Mouse (Mus musculus): ENCODE measurements around the gene Tob2. TPM values are rescaled to one million over a fixed set of nuclear protein-coding genes. Genes with fewer than 3 reads are reported as not detected.

The Tob2 gene
- polyA plus RNA-seq (2021; fragmentation: Nextera tagmentation) = 8.2 and 9.3 TPM in 2 replicates
- long read RNA-seq, experiment 1, full-length matches to known transcripts = 34 of 43 reads
- long read RNA-seq, experiment 1, partial matches to known transcripts = 0 of 43 reads
- long read RNA-seq, experiment 1, other reads (novel, unspliced or antisense) = 9 of 43 reads
- long read RNA-seq, experiment 2, full-length matches to known transcripts = 1 of 17 reads
- long read RNA-seq, experiment 2, partial matches to known transcripts = 1 of 17 reads
- long read RNA-seq, experiment 2, other reads (novel, unspliced or antisense) = 15 of 17 reads

DNA sequence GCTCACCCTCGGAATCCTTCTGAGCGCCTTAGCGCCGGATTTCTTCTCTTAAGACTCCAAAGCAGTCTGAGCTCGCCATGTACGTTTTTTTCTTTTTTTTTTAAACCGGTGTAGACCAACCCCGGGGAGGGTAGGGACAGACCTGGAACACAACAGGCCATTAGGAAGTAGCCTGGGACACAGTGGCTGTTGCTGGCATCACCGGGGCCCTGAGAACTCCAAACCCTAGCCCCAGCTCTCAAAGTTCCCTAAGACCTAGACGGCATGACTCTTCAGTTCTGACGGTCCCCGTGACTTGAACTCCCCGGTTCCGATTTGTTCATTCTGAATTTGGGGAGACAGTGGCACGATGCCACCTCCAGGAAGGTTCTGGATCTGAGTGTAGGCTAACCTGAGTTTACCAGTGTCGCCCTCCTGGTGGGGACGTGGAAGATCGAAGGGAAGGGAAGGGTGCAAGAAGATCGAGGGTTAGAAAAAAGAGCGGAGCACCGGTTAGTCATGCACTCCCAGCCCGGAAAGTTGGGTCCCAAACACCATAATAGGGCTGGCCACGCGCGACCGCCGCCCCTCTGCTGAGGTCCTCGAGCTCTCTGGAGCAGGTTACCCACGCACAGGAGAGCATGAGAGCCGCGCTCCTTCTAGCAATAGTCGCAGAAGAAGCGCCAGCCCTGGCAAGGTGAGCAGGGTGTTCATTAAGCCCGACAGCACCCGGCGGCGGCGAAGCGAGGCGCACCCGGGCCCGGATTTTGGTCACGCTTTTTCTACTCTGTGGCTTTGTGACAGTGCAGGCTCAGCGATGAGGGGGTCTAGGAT lies at the start of gene Tob2:
Gene Tob2 (minus strand): TSS at position 280 of the 813 bp plus-strand sequence.

DNA sequence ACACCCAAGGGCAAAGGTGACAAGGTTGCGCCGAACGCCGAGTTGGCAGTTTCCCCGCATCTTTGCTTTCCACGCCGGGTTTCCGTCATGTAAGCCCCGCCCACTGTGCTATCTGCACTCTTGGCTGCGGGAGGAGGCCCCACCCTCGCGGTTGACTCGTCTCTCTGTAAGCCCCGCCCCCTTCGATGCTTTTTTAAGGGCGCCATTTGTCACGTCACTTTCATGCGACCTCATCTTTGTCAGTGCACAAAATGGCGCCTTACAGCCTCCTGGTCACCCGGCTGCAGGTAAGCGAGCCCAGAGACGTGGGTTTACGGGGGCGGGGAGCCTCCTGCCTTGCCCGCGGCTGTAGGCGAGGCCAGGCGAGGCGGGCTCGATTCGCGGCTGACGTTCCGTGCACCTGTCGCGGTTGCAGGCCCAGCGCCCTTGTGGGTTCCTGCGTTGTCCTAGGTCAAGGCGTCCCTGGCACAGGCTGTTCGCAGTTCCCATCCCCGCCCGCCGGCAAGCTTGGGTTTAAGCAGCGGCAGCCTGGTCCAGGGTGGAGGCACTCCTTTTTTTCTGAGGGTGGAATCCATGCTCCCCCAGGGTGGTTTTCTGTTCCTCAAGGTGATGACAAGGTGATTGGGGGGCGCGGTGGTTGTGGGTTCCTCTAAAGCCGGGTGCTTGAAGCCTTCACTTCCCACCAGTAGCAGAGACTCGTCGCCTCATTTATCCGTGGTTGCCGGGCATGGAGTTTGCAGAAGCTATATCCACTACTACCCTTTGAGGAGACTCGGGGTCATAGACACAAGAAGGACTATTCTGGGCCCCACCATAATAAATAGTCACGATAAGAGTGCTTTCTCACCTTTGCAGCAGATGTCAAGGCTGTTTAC lies 13.9 kb upstream of the Tob2 start, which contains the start of gene Aco2:
Gene Aco2 (plus strand): TSS at position 48 of the 875 bp plus-strand sequence.

GRCm38 (mm10) chr15:81871604-81872261 lies 13.1 kb upstream of the Tob2 start, which contains the start of gene Phf5a:
TSS of gene Phf5a (minus strand) at chr15:81871911.

DNA sequence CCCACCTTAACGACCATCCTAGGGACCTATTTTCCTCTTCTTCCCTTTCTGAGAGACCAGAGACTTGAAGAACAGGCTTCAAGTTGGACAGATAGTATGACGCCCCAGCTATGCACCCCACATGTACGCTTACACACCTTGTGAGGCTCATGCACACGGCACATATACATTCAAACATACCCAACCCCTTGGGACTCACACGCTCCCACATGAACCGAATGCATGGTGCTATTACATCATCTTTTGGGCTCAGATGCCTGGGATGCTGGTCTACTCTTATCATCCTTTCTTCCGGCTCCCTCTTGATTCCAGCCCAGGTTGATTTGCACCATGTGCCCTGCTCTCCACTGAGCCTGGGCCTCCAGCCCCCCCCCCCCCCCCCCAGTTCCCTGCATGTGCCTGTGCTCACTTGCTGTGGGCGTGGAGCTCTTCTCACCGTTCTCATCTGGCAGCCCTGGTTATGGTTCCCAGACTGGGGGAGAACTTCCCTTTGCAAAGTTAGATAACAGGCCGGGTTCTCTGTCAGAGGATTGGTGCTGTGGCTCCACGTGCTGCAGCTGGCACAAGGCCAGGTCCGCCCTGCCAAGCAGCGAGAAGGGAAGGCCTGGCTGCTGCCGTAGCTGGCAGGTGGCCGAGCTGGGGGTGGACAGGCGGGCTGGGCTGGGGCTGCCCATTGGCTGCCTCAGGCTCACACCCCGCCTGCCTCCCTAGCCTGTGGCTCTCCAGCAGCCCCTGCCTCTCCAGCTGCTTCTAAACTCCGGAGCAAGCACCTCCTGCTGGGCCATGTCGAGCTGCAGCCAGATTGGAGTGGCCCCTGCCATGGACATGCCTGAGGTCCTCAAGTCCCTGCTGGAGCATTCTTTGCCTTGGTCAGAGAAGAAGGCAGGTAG lies 56.4 kb downstream of the Tob2 start, which contains the start of gene Tef:
Gene Tef (plus strand): TSS at position 421 of the 890 bp plus-strand sequence.

Other genes with a start within 250 kb of the Tob2 start
- gene L3mbtl2, start 194.9 kb downstream of the Tob2 start, polyA plus RNA-seq (2021; fragmentation: Nextera tagmentation) = 17.6 and 22.8 TPM in 2 replicates
- 18.5 and 32.8 TPM in 2 replicates for gene Chadl, start 161.5 kb downstream of the Tob2 start, polyA plus RNA-seq (2021; fragmentation: Nextera tagmentation)
- 63.8 and 79.5 TPM in 2 replicates for gene Zc3h7b, start 113.7 kb downstream of the Tob2 start, polyA plus RNA-seq (2021; fragmentation: Nextera tagmentation)
- 92.9 and 124 TPM in 2 replicates for gene Rangap1, start 113.3 kb downstream of the Tob2 start, polyA plus RNA-seq (2021; fragmentation: Nextera tagmentation)
- gene Tef, start 56.4 kb downstream of the Tob2 start, polyA plus RNA-seq (2021; fragmentation: Nextera tagmentation) = 35.3 and 105 TPM in 2 replicates
- gene Phf5a, start 13.1 kb upstream of the Tob2 start, polyA plus RNA-seq (2021; fragmentation: Nextera tagmentation) = 63.8 and 65.3 TPM in 2 replicates
- 270 and 354 TPM in 2 replicates for gene Aco2, start 13.5 kb upstream of the Tob2 start, polyA plus RNA-seq (2021; fragmentation: Nextera tagmentation)
- 185 and 213 TPM in 2 replicates for gene Polr3h, start 67.4 kb upstream of the Tob2 start, polyA plus RNA-seq (2021; fragmentation: Nextera tagmentation)
- 51.2 and 99.5 TPM in 2 replicates for gene Csdc2, start 78.0 kb upstream of the Tob2 start, polyA plus RNA-seq (2021; fragmentation: Nextera tagmentation)
- gene Pmm1, start 102.1 kb upstream of the Tob2 start, polyA plus RNA-seq (2021; fragmentation: Nextera tagmentation) = 488 and 565 TPM in 2 replicates
- not detected in 2 replicates for gene 1700029P11Rik, start 121.7 kb upstream of the Tob2 start, polyA plus RNA-seq (2021; fragmentation: Nextera tagmentation)
- 13.0 and 15.6 TPM in 2 replicates for gene Xrcc6, start 129.0 kb upstream of the Tob2 start, polyA plus RNA-seq (2021; fragmentation: Nextera tagmentation)
- 48.9 and 88.1 TPM in 2 replicates for gene Desi1, start 175.1 kb upstream of the Tob2 start, polyA plus RNA-seq (2021; fragmentation: Nextera tagmentation)
- 245 and 274 TPM in 2 replicates for gene Snu13, start 188.8 kb upstream of the Tob2 start, polyA plus RNA-seq (2021; fragmentation: Nextera tagmentation)
- gene 4930407I10Rik, start 200.4 kb upstream of the Tob2 start, polyA plus RNA-seq (2021; fragmentation: Nextera tagmentation) = not detected in 2 replicates
- 1.9 and 2.9 TPM in 2 replicates for gene Mei1, start 211.2 kb upstream of the Tob2 start, polyA plus RNA-seq (2021; fragmentation: Nextera tagmentation)